Mouse (Mus musculus) T-helper 17 cell (primary cell): ENCODE measurements around the gene Wdr34.

ENCODE experiments used
- in situ Hi-C, 2 experiments: fragments of 300-600 bp; cut with MboI, MseI; formaldehyde crosslinking; loops; 1 replicate in 1 of 2; 2 replicates in 1 of 2; pipeline ENCODE4 v1.15.1; 2025; ENCODE audit warnings: high pct_unique_total_duplicates in 2 of 2

The Wdr34 gene

DNA sequence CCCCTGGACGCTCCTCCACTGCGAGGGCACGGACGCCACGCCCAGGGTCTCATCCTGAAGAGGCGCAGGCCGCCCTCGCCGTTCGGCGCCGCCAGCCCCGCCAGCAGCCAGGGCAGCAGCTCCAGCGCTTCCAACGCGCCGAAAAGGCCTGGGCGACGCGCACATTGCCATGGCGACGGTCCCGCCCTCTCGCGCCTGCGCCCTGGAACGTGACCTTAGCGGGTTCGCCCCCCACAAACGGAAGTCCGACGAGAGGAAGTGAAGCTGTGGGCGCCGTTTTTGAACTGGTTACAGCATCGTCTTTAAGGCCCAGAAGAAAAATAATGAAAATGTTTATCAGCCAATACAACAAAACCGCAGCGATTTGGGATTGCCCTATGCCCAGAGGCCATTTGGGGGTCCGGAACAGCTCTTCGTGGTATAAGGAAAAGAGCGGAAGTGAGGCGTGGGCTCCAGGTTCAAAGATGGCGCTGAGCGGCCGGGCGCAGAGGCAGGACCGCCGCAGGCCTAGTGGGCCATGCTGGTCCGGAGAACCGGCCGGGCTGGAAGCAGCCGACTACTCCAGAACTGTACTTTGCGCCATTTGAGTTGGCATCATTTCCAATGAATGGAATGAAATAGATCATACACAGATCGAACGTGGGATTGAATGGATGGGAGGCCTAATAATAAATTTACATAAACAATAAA lies at the start of gene Wdr34:
TSS of gene Wdr34 (minus strand) at position 183 of the 690 bp plus-strand sequence.
- in situ Hi-C loops, result loop anchor here (5.0 to 10.0 kb wide), 2 partner anchors 43 to 756 kb away; partner anchors contain the start of genes 1700001O22Rik (in 1 of the 2), Ntmt1 (in 1 of the 2) and Zdhhc12 (in 1 of the 2)

DNA sequence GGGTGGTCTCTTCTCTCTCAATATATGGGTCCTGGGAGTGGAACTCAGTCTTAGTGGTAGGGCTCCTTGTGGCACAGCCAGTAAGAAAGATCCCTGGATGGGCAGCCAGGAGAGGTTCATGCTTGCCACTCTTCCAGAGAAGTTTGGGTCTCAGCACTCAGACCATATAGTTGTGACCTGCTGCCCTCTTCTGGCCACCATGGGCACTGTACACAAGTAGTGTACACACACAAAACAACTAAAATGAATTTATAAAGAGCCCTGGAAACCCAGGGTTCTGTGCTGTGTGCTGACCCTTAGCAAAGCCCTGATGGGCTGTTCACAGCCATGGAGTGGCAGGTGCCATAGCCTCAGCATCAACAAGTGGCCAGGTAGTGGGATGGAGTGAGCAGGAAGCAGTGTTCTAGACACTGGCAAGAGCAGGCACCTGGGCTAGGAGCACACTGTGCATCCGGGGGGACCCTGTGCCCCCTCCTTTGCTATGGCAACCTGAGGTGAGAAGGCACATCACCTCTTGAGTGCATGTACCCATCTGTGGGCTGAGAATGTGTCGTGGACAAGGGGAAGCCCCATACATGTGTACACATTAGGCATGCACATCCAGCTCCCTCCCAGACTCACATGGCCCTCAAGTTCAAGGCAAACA lies 47.3 kb upstream of the Wdr34 start:
- in situ Hi-C loops, result loop anchor here in 1 of 2 experiments (5.0 kb wide), 1 partner anchor 54 kb away; no protein-coding TSS in a partner anchor

DNA sequence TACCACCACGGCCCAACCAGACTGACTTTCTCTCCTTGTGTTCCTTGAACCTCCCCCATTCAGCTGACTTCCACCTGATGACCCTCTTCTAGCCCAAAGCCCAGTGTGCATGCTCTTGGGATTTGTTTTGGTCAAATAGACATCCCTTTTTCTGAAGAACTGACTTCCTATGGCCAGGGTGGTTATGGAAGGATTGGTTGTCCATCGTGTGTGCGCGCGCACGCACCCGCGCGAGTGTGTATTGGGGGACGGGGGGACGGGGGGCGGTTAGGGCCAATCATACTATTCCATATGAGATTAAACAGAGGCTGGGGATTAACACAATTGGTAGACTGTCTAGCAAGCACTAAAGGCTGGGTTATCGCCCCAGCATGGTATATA lies 45.5 kb upstream of the Wdr34 start:
- in situ Hi-C loops, result loop anchor here in 1 of 2 experiments (5.0 kb wide), 1 partner anchor 47 kb away; the partner anchor contains the start of gene Wdr34

DNA sequence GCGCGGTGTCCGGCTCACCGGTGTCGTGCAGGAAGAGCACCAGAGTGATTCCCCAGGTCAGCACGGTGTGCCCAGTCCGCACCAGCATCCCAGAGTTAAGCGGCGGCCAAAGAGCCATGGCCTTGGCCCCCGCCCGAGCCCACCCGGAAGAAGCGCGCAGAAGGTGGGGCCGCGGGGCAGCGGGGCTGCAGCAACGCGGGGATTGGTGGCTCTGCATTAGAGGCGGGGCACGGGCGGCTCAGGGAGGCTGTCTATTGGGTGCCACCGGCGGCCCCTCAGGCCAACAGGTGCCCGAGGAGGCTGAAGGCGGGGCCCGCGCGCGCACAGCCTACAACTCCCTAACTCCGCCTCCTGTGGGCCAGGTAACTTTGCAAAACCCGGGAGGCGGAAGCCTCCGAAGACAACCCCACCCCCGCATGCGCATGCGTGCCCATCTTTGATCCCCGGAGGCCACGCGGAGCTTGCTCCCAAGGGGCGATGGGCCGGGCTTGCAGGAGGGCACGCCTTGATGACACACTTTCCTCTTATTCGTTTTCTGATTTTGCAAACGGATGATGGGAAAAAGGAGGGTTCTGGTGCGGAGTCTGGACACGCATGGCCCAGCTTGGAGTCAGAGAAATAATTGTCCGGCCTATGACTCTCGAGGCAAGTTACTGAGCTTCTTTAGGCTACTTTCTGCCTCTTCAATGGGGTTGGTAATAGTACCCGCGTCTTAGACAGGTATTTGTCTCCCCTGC lies 45.0 kb upstream of the Wdr34 start, which contains the start of gene Zdhhc12:
TSS of gene Zdhhc12 (minus strand) at position 178 of the 737 bp plus-strand sequence.
- in situ Hi-C loops, result loop anchor here in 1 of 2 experiments (5.0 kb wide), 1 partner anchor 46 kb away; the partner anchor contains the start of gene Wdr34

DNA sequence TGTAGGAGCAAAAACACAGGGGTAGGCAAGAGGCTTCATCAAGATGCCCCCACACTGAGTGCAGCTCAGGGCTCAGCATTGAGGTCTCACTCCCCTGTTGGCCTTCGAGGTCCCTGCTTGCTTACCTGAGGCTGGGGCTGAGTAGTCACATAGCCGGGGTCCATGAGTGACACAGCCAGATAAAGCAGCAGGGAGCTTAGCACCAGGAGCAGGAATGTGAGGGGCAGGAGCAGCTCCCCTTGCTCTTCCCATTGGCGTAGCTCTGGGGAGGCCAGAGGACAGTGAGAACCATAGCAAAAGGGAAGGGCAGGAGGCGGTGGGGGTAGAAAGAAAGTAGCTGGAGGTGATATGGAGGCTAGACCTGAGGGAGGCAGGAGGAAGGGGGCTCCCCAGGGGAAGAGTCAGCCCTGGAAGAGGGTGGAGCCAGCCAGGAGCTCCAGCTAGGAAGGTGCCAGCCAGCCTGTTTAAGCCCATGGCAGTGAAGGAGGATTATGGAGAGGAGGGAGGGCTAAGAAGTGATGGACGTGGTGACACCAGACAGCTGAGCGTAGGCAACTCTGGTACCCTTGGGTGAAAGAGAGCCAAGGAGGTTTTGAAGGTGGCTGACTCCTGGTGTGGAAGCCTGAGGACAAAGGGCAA lies 43.7 kb upstream of the Wdr34 start:
- in situ Hi-C loops, result loop anchor here in 1 of 2 experiments (5.0 kb wide), 1 partner anchor 45 kb away; the partner anchor contains the start of gene Wdr34

DNA sequence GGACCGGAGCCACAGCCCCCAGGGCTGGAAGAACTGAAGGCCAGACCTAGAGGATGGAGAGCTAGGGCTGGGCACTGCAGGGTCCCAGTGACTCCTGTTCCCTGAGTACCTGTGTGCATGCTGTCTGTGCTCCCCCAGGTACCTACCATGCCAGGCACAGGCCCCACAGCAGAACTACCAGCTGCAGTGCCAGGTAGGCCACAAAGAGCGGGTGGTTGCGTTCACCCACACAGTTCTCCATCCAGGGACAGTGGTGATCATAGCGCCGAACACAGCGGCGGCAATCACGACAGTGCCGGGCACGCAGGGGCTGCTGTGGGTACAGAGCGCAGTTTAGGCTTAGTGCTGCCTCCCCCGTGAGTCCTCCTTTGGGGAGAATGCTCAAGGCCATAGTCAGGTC lies 42.8 kb upstream of the Wdr34 start:
- in situ Hi-C loops, result loop anchor here in 1 of 2 experiments (5.0 kb wide), 1 partner anchor 44 kb away; the partner anchor contains the start of gene Wdr34

DNA sequence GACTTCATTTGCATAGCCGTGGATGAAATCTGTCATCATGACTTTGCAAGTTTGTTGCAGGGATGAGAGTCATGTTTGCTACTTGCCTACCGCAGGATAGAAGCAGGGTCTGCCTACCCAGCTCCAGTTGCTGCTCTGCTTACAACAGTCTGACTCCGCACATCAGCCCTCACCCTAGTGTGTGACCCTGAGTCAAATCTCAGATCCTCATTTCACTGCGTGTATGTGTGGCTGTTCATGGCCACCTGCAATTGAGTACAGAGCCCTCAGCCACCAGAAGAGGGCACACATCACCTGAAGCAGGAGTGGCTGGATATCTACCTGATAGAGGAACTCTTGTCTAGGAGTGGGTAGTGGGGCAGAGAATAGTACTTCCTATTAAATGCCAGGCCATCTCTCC lies 38.6 kb upstream of the Wdr34 start:
- in situ Hi-C loops, result loop anchor here in 1 of 2 experiments (10.0 kb wide), 1 partner anchor 463 kb away; no protein-coding TSS in a partner anchor

DNA sequence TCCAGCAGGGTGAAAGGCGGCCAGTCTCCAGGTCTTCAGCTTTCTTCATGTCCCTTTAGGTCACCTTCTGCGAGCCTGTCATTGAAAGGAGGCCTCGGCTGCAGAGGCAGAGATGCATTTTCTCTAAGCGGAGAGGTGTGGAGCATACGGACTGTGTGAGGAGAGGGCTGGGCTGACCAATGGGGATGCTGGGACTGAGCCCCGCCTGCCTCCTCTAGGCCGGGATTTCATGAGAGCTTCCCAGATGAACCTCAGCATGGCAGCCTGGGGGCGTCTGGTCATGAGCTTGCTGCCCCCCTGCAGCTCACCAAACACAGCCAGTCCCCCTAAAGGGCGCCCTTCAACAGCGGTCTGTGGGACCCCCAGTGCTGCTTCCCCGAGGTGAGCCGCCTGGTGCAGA lies 36.0 kb upstream of the Wdr34 start:
- in situ Hi-C loops, result loop anchor here in 1 of 2 experiments (10.0 kb wide), 1 partner anchor 460 kb away; no protein-coding TSS in a partner anchor

DNA sequence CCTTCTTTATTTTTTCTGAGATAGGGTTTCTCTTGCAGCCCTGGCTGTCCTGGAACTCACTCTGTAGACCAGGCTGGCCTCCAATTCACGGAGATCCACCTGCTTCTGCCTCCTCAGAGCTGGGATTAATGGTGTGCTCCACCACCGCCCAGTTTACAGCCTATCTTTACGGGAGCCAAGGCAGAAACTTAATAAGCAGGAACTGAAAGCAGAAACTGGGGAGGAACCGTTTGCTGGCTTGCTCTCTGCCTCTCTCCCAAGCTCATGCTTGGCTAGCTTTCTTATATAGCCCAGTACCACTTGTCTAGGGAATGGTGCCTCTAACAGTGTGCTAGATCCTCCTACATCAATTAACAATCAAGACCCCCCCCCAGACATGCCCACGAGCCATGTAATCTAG lies 35.4 kb upstream of the Wdr34 start:
- in situ Hi-C loops, result loop anchor here in 1 of 2 experiments (10.0 kb wide), 1 partner anchor 459 kb away; no protein-coding TSS in a partner anchor

DNA sequence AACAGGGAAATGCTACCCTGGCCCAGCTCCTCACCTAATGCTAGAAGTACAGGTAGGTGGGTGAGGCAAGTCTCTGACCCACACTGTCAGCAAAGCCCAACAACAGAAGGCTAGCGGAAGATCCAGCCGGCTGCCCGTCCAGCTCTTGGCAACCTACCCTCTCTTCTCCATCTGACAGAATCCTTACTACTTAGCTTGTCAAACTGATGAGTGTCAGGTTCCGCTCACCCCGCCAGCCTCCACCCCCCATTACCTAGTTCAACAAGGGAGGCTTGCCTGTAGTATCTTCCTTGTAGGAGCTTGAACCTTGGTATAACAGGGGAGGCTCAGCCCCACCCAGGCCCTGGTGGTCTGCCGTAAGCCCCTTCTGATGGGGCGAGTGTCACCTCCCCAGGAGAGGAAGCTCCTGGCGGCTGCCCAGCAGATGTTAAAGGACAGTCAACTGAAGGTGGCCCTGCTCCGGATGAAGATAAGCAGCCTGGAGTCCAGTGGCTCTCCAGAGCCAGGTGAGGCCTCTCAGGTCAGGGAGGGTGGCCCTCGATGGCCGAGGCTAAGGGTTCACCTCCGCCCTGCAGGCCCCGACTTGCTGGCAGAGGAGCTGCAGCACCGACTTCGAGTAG lies 31.6 kb upstream of the Wdr34 start:
- in situ Hi-C loops, result loop anchor here in 1 of 2 experiments (10.0 kb wide), 1 partner anchor 455 kb away; no protein-coding TSS in a partner anchor

DNA sequence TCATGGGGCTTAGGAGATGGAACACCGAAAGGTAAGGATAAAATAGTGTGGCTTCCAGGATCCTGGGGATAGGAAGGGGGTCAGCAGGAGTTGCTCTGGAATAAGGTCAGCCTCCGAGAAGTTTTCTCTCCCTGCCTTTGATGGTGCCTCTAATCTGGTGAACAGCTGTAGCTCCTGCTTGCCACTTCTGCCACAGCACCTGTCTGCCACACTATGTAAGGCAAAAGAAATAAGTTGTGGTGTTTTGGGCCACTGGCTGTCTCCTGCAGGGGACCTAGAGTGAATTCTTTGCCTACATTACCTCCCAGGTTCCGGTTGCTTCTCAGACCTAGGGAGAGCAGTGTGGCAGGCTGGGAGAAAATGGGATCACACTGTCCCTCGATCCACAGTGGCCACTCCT lies 30.1 kb upstream of the Wdr34 start:
- in situ Hi-C loops, result no loop called here

DNA sequence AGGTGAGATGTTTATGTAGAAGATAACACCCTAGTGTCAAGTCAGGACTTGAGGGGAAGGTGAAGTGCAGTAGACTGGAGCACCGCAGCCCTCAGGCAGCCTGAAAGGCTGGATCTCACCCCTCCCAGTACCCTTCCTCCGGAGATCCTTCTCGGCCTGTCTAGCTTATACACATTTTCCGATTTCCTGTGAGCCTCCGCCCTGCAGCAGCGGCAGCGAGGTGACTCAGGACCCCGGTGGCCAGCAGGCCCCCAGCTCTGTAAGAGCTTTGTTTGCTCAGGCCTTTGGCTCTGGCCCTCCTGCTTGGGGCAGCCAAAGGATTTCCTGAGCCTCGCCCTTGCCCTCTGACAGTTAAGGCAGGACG lies 29.6 kb upstream of the Wdr34 start:
- in situ Hi-C loops, result no loop called here

DNA sequence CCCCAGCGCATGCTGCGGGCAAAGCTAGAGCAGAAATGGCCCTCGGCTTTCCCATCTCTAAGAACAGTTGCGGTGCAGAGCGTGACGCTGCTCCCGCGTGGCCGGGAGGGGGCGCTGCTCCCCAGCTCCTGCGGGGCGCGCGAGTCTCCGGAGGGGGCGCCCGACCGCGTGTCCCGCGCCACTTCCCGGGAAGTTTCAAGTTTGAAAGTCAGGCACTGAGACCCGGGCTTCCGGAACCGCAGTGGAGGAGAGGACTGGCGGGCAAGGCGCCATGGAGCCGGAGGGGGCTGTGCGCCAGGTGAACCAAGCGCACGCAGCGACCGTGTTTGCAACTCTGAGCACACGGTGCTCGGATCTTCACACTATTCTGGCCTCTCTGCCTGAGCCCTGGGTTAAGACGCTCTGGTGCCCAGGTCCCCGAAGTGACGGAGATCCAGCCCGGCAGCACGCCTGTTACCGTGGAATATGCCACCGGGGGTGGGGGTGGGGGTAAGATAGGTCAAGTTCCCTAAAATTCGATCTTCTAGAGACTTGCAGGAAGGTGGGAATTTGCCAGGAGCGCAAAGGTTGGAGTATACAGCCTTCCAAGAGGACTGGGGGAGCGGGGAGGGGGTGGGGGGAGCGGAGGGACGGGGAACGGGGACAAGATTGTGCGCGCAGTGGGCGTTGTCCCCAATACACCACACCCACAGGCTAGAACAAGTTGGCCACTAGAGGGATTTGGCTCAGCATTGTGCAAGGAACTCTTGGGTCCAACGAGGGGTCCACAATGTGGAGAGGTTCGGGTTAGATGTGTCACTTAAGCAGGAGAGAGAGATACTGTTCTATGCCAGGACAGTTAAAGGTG lies 29.0 kb upstream of the Wdr34 start, which contains the start of gene Pkn3:
TSS of gene Pkn3 (plus strand) at position 183 of the 847 bp plus-strand sequence.
- in situ Hi-C loops, result no loop called here

DNA sequence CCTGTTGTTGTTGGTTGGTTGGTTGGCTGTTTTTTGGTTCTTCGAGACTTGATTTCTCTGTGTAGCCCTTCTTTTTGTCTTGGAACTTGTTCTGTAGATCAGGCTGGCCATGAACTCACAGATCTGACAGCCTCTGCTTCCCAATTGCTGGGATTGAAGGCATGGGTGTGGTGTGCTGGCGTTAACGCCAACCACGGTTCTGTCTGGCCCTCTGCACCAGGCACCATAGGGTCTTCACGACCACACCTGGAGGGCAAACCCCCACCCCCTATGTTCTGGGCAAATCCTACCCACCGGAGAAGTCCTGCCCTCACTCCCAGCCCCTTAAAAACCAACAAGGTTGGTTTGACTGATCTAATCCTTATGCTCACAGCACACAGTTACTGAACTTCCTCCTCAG lies 28.3 kb upstream of the Wdr34 start:
- in situ Hi-C loops, result no loop called here

DNA sequence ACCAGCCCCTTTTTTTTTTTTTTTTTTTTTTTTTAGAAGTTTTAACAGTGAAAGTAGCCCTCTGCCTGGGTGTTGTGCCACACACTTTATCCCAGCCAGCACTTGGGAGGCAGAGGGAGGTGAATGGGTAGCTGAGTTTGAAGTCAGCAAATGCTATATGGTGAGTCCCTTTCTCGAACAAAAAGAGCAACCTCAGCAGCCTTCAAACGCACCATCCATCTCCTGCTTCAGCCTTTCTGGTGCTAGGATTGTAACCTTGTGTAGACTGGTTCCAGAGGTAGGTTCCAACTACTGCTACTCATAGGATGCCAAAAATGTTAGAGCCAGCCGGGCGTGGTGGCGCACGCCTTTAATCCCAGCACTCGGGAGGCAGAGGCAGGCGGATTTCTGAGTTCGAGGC lies 27.8 kb upstream of the Wdr34 start:
- in situ Hi-C loops, result no loop called here

DNA sequence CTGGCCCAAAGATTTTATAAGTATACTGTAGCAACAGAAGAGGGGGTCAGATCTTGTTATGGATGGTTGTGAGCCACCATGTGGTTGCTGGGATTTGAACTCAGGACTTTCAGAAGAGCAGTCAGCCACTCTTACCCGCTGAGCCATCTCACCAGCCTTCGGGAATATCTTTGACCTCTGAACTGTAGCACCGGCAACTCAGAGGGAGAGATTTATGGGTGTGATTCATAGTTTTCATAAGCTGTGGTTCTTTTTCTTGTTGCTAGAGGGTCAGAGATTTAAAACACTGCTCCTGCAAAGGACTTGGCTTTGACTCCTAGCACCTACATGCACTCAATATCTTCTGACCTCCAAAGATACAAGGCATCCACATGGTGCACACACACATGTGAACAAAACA lies 26.9 kb upstream of the Wdr34 start:
- in situ Hi-C loops, result no loop called here

DNA sequence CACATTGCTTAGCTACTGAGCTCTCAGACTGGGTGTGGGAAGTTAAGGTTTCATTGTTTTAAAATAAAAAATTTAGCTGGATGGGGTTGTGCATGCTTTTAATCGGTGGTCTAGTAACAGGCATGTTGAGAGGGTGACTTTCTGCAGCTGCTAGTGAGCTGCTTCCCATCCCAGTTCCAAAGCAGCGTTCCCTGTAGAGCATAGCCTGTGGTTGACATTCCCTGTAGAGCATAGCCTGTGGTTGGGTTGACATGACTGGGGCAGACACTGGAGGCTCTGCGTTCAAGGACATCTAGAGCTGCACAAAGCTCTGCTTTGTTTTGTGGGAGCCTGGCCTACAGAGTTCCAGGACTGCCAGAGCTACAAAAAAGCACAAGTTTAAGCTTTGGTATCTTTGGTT lies 24.6 kb upstream of the Wdr34 start:
- in situ Hi-C loops, result no loop called here

DNA sequence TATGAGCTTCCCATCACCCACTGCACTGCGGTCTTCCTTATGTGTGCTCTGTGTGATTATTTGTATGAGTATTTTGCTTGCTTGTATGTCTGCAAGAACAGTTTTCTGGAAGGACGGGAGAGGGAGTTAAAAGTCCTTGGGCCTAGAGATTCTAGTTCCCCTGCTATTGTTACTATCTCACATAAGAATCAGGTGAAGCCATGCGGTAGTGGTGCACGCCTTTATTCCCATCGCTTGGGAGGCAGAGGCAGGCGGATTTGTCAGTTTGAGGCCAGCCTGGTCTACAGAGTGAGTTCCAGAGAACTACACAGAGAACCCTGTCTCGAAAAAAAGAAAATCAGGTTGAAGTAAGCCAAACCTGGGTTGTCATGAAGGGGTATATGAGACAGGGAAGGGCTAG lies 24.2 kb upstream of the Wdr34 start:
- in situ Hi-C loops, result no loop called here

DNA sequence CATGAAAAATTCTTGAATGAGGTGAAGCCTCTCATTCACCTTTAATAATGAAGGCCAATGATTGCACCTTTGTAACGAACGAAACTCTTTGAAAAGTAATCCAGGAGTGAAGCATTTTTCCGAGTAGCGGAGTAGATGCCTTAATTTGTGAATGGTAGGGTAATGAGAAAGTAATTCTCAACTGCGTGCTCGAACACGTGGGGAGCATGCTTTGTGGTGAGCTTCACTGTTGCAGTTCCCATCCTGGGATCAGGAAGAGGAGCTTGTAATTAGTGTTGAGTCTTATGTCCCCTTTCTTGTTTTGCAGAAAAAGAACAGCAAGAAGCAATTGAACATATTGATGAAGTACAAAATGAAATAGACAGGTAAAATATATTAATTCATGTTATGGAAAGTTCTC lies 19.3 kb upstream of the Wdr34 start:
- in situ Hi-C loops, result loop anchor here in 1 of 2 experiments (10.0 kb wide), 1 partner anchor 757 kb away; no protein-coding TSS in a partner anchor
